Mouse (Mus musculus) CH12.LX (cell line): ENCODE results near the gene Cftr. TPM values are rescaled to one million over a fixed set of nuclear protein-coding genes. Genes with fewer than 3 reads are reported as not detected.

Experiments
- DNase-seq: peaks from one replicate; pipeline ENCODE4 v3.0.0-alpha.2; 2013; ENCODE audit errors: extremely low read depth
- H3K27ac ChIP-seq: 2 replicates; pipeline ENCODE4 v1.5.1; 2012; ENCODE audit warnings: low read depth, mild to moderate bottlenecking, control low read depth, moderate library complexity; ENCODE audit not compliant: insufficient read depth
- H3K27me3 ChIP-seq: replicated peaks from 2 replicates; pipeline ENCODE3; 2012; ENCODE audit warnings: inconsistent platforms
- H3K36me3 ChIP-seq, 2 experiments: replicated peaks in 1 of 2; 2 replicates each; pipeline versions ENCODE3 to v1.6.1; 2012; ENCODE audit warnings: inconsistent platforms in 1 of 2, low read length in 1 of 2, mild to moderate bottlenecking in 1 of 2, mixed read lengths in 1 of 2, moderate library complexity in 1 of 2; ENCODE audit not compliant: control insufficient read depth in 1 of 2, insufficient read depth in 1 of 2
- H3K4me1 ChIP-seq, 2 experiments: 2 replicates each; pipeline ENCODE4 v1.6.1; 2012; ENCODE audit warnings: inconsistent platforms in 1 of 2, moderate library complexity in 1 of 2; ENCODE audit not compliant: insufficient read depth in 2 of 2, control insufficient read depth in 1 of 2
- H3K4me2 ChIP-seq: 2 replicates; pipeline ENCODE4 v1.6.1; 2012; ENCODE audit warnings: low read depth, mild to moderate bottlenecking, control low read depth; ENCODE audit not compliant: poor library complexity, insufficient read depth, severe bottlenecking
- H3K4me3 ChIP-seq, 3 experiments: fragments of 150-350 bp in 1 of 3; sonication (generic) in 1 of 3; replicated peaks in 1 of 3; 2 replicates each; pipeline versions ENCODE3 to v1.5.1; 2011 to 2012; ENCODE audit warnings: low read depth in 2 of 3, low read length in 2 of 3, mild to moderate bottlenecking in 2 of 3, moderate library complexity in 2 of 3, control low read depth in 1 of 3, improper control_type of control experiment in 1 of 3, inconsistent platforms in 1 of 3, mixed read lengths in 1 of 3; ENCODE audit not compliant: poor library complexity in 1 of 3
- H3K79me2 ChIP-seq: replicated peaks from 2 replicates; pipeline ENCODE4 v1.6.1; 2012; ENCODE audit warnings: mild to moderate bottlenecking, moderate library complexity; ENCODE audit not compliant: control insufficient read depth, poor library complexity, insufficient read depth, severe bottlenecking; ENCODE audit errors: extremely low read depth
- H3K9ac ChIP-seq: 2 replicates; pipeline ENCODE4 v1.6.1; 2012; ENCODE audit warnings: low read depth, mild to moderate bottlenecking, control low read depth, moderate library complexity; ENCODE audit not compliant: insufficient read depth
- H3K9me3 ChIP-seq: replicated peaks from 2 replicates; pipeline ENCODE3; 2012; ENCODE audit warnings: low read length, inconsistent platforms, mixed read lengths
- CTCF ChIP-seq, 2 experiments: IDR thresholded peaks in 1 of 2; conservative IDR thresholded peaks in 1 of 2; 2 replicates each; pipeline ENCODE4 v1.5.1; 2011 to 2012; ENCODE audit warnings: low read depth in 2 of 2, low read length in 2 of 2, improper control_type of control experiment in 1 of 2, inconsistent platforms in 1 of 2, mild to moderate bottlenecking in 1 of 2, moderate library complexity in 1 of 2
- E2F4 ChIP-seq: IDR thresholded peaks from 2 replicates; pipeline ENCODE4 v1.6.1; 2011; ENCODE audit warnings: low read depth, low read length, improper control_type of control experiment; ENCODE audit not compliant: insufficient replicate concordance
- ELF1 ChIP-seq: IDR thresholded peaks from 2 replicates; pipeline ENCODE4 v1.6.1; 2014; ENCODE audit warnings: low read depth, mild to moderate bottlenecking, inconsistent platforms, low read length, improper control_type of control experiment
- EP300 ChIP-seq: IDR thresholded peaks from 2 replicates; pipeline ENCODE4 v1.6.1; 2011; ENCODE audit warnings: low read length, improper control_type of control experiment
- GABPA ChIP-seq: IDR thresholded peaks from 2 replicates; pipeline ENCODE4 v1.6.1; 2012; ENCODE audit warnings: low read depth, low read length, improper control_type of control experiment, inconsistent platforms; ENCODE audit not compliant: insufficient replicate concordance
- JUN ChIP-seq: IDR thresholded peaks from 2 replicates; pipeline ENCODE4 v1.6.1; 2011; ENCODE audit warnings: low read depth, mild to moderate bottlenecking, low read length, improper control_type of control experiment, moderate library complexity; ENCODE audit not compliant: insufficient read depth
- JUND ChIP-seq: conservative IDR thresholded peaks from 2 replicates; pipeline ENCODE4 v1.6.1; 2011; ENCODE audit warnings: low read depth, low read length, improper control_type of control experiment
- KAT2A ChIP-seq: IDR thresholded peaks from 2 replicates; pipeline ENCODE4 v1.6.1; 2012; ENCODE audit warnings: low read length, improper control_type of control experiment, inconsistent platforms; ENCODE audit not compliant: insufficient replicate concordance
- MAFK ChIP-seq: IDR thresholded peaks from 2 replicates; pipeline ENCODE4 v1.6.1; 2011; ENCODE audit warnings: low read length, improper control_type of control experiment; ENCODE audit not compliant: insufficient replicate concordance
- MAX ChIP-seq: IDR thresholded peaks from 2 replicates; pipeline ENCODE4 v1.6.1; 2011; ENCODE audit warnings: low read length, improper control_type of control experiment
- MXI1 ChIP-seq: IDR thresholded peaks from 2 replicates; pipeline ENCODE4 v1.6.1; 2011; ENCODE audit warnings: mild to moderate bottlenecking, low read depth, low read length, improper control_type of control experiment
- MYC ChIP-seq: IDR thresholded peaks from 2 replicates; pipeline ENCODE4 v1.6.1; 2011; ENCODE audit warnings: low read depth, mild to moderate bottlenecking, improper control_type of control experiment, low read length
- NELFE ChIP-seq: IDR thresholded peaks from 2 replicates; pipeline ENCODE4 v1.6.1; 2011; ENCODE audit warnings: low read depth, low read length, improper control_type of control experiment
- NRF1 ChIP-seq: IDR thresholded peaks from 2 replicates; pipeline ENCODE4 v1.6.1; 2014; ENCODE audit warnings: low read depth, mild to moderate bottlenecking, inconsistent platforms, low read length, improper control_type of control experiment, moderate library complexity
- PAX5 ChIP-seq: IDR thresholded peaks from 2 replicates; pipeline ENCODE4 v1.6.1; 2012; ENCODE audit warnings: low read length, inconsistent platforms, mixed read lengths
- POLR2A ChIP-seq: IDR thresholded peaks from 2 replicates; pipeline ENCODE4 v1.6.1; 2011; ENCODE audit warnings: low read depth, mild to moderate bottlenecking, improper control_type of control experiment, low read length
- RAD21 ChIP-seq: IDR thresholded peaks from 2 replicates; pipeline ENCODE4 v1.6.1; 2011; ENCODE audit warnings: low read depth, mild to moderate bottlenecking, low read length, improper control_type of control experiment, moderate library complexity
- SIN3A ChIP-seq: IDR thresholded peaks from 2 replicates; pipeline ENCODE4 v1.6.1; 2012; ENCODE audit warnings: low read length, improper control_type of control experiment, inconsistent platforms
- SMC3 ChIP-seq: IDR thresholded peaks from 2 replicates; pipeline ENCODE4 v1.6.1; 2011; ENCODE audit warnings: low read depth, low read length, improper control_type of control experiment
- TBP ChIP-seq: conservative IDR thresholded peaks from 2 replicates; pipeline ENCODE4 v1.6.1; 2011; ENCODE audit warnings: low read depth, low read length, improper control_type of control experiment
- USF2 ChIP-seq: conservative IDR thresholded peaks from 2 replicates; pipeline ENCODE4 v1.6.1; 2011; ENCODE audit warnings: low read depth, low read length, improper control_type of control experiment
- ZC3H11A ChIP-seq: IDR thresholded peaks from 2 replicates; pipeline ENCODE4 v1.6.1; 2012; ENCODE audit warnings: low read depth, mild to moderate bottlenecking, inconsistent platforms, low read length, improper control_type of control experiment
- ZKSCAN1 ChIP-seq: IDR thresholded peaks from 2 replicates; pipeline ENCODE4 v1.6.1; 2012; ENCODE audit warnings: low read depth, inconsistent platforms, low read length, improper control_type of control experiment, borderline replicate concordance
- ZMIZ1 ChIP-seq: IDR thresholded peaks from 2 replicates; pipeline ENCODE4 v1.6.1; 2012; ENCODE audit warnings: low read depth, mild to moderate bottlenecking, inconsistent platforms, low read length, improper control_type of control experiment
- ZNF384 ChIP-seq: IDR thresholded peaks from 2 replicates; pipeline ENCODE4 v1.6.1; 2012; ENCODE audit warnings: low read depth, low read length, improper control_type of control experiment, inconsistent platforms
- dilution Hi-C: fragments of 300-500 bp; cut with MboI; formaldehyde crosslinking; loops from 2 replicates; pipeline ENCODE4 v1.14.3; 2020; ENCODE audit warnings: low sequenced_read_pairs; ENCODE audit not compliant: extremely low pct_unique_long_range_greater_than_20kb, extremely low pct_ligation_motif_present
- in situ Hi-C: fragments of 300-500 bp; cut with MboI; formaldehyde crosslinking; loops from 3 replicates; pipeline ENCODE4 v1.14.3; 2019; ENCODE audit warnings: low sequenced_read_pairs, low pct_ligation_motif_present, low pct_unique_long_range_greater_than_20kb, mixed read lengths
- polyA plus RNA-seq: library from polyadenylated mRNA; unstranded; fragments of >175 nt; gene quantifications from 2 replicates; pipeline ENCODE4 v1.2.1, GENCODE M21; 2012; ENCODE audit warnings: low read depth; ENCODE audit not compliant: insufficient read length
- total RNA-seq, 2 experiments: library from RNA; depleted of rRNA; stranded (reverse); fragments of 300-350 nt in 1 of 2; fragments of >200 nt in 1 of 2; gene quantifications; 2 replicates each; pipeline ENCODE4 v1.2.3; 2012 to 2014

The Cftr gene
- total and polyA plus RNA-seq, 3 experiments = not detected

DNA sequence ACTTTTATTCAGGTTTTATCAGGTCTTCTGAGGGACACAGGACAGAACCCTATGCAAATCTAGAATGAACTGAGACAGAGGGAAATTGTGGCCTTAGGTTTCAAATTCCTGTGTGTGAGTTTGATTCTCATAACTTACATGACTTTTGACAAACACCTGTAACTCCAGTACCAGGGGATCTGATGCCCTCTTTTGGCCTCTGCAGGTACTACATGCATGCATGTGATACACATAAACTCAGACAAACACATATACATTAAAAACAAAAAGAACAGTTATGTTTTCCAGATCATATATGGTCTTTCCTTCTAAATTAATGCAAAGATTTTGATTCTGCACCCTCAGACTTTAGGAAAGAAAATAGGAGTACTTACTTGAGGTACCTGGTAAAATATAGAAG lies 190.5 kb downstream of the Cftr start:
- in situ Hi-C loops = loop anchor here (25.0 kb wide), 2 partner anchors 274 to 449 kb away; no protein-coding TSS in a partner anchor
- no peak overlapping the region for H3K9ac ChIP-seq
- DNase-seq = no peak
- H3K4me3 ChIP-seq = no peak overlapping the region
- no peak overlapping the region for H3K27ac ChIP-seq
- no peak for TF ChIP-seq NRF1
- TF ChIP-seq PAX5 = no peak
- no peak for TF ChIP-seq MAFK
- TF ChIP-seq SIN3A = no peak
- no peak for TF ChIP-seq MAX
- peak in 1 of 2 experiments; percentile 38; a peak in 2 of 4 replicates for TF ChIP-seq CTCF (conservative IDR thresholded peaks at IDR 0.05 in 1 of 2, IDR thresholded peaks at IDR 0.05 in 1 of 2; ENCODE audit: low read depth in 2 of 2, low read length in 2 of 2)
- no peak for TF ChIP-seq ZC3H11A
- TF ChIP-seq GABPA = no peak
- no peak for TF ChIP-seq EP300
- no peak for TF ChIP-seq MYC
- peak; percentile 14 for TF ChIP-seq RAD21
- TF ChIP-seq TBP = no peak
- TF ChIP-seq E2F4 = no peak
- no peak for TF ChIP-seq ELF1
- no peak for TF ChIP-seq ZNF384
- TF ChIP-seq USF2 = no peak
- no peak for TF ChIP-seq MXI1
- no peaks in the 10 kb centered on the region for H3K36me3 ChIP-seq
- H3K79me2 ChIP-seq = no peaks in the 10 kb centered on the region
- no peak overlapping the region for H3K4me2 ChIP-seq
- H3K27me3 ChIP-seq = no peaks in the 10 kb centered on the region
- dilution Hi-C loops = no loop called here
- H3K4me1 ChIP-seq = no peaks in the 10 kb centered on the region
- no peaks in the 10 kb centered on the region for H3K9me3 ChIP-seq

DNA sequence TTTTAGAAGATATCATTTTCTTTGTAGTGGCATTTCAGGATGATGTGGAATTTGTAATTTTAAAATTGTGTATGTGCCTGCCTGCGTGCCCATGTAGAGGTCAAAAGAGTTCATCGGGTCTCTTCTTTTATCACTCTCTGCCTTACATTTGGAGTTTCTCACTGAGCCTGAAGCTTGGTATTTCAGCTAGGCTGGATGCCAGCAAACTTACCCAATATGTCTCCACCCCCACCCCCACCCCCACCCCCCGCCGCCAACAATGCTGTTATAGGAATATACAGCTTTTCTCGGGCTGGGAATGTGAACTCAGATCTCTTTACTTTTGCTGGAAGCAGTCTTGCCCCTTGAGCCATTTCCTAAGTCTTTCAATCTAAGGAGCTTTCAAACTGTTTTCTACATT lies 191.7 kb downstream of the Cftr start:
- Histone ChIP-seq H3K27me3 (no peaks in the 10 kb centered on the region), H3K4me2 (no peak overlapping the region), H3K9me3 (no peaks in the 10 kb centered on the region), H3K4me1 (no peaks in the 10 kb centered on the region), H3K27ac (no peak overlapping the region), H3K79me2 (no peaks in the 10 kb centered on the region), H3K9ac (no peak overlapping the region), H3K36me3 (no peaks in the 10 kb centered on the region), H3K4me3 (no peak overlapping the region)
- TF ChIP-seq MAX (no peak), SMC3 (no peak), JUN (no peak), TBP (no peak), JUND (no peak), PAX5 (no peak), ZKSCAN1 (no peak), POLR2A (no peak), KAT2A (no peak), RAD21 (no peak), NELFE (no peak), ZMIZ1 (no peak)
- in situ Hi-C loops = loop anchor here (25.0 kb wide), 2 partner anchors 275 to 450 kb away; no protein-coding TSS in a partner anchor
- dilution Hi-C loops = no loop called here
- no peak for DNase-seq
